ENCODE assay signal across 8 mouse cellular contexts in genomic region chr3:94581793-94582455, GRCm38 (mm10). TPM values are rescaled to one million over a fixed set of nuclear protein-coding genes. Genes with fewer than 3 reads are reported as not detected.
A peak's percentile ranks its signal among the peaks of the same experiment; 100 is the strongest.
DNase-seq lines count a peak whose midpoint lies in the region; ATAC-seq and TF ChIP-seq lines count a peak whose summit lies in the region.

No protein-coding gene starts in this region.

- peak overlapping the region; percentile 90 for H3K9ac ChIP-seq in hindbrain, embryonic 12.5 days

- peak overlapping the region; percentile 81 for H3K4me3 ChIP-seq in cerebellum, adult 2 months (replicated peaks; ENCODE audit: insufficient read depth, low read depth, low read length)
- H3K4me3 ChIP-seq in thymus, adult 2 months (ENCODE audit: control insufficient read depth, insufficient read depth, low read length): peak overlapping the region; percentile 79
- H3K4me3 ChIP-seq in hindbrain, embryonic 12.5 days: peak overlapping the region; percentile 82

- 1% methylated on average over 48 of the region's 48 CpGs for WGBS in cerebellum, adult 2 months
- 0% methylated on average over 44 of the region's 48 CpGs for WGBS in thymus, adult 2 months
- under 1% methylated on average over 45 of the region's 48 CpGs for WGBS in hindbrain, embryonic 12.5 days

- no peak for DNase-seq in cerebellum, adult 2 months
- no peak for DNase-seq in cerebellum, adult 9-11 months
- DNase-seq in thymus, adult 2 months: no peak
- DNase-seq in thymus, postnatal 25 days: no peak
- no peak for DNase-seq in right cerebral cortex, postnatal 25 days

- H3K4me2 ChIP-seq in hindbrain, embryonic 12.5 days (replicated peaks): peak overlapping the region; percentile 93

- ATAC-seq in hindbrain, embryonic 12.5 days (ENCODE audit: low FRiP score): peak; percentile 85
- peak; percentile 69 for ATAC-seq in megakaryocyte-erythroid progenitor cell, adult 5-6 weeks (replicated peaks; ENCODE audit: low FRiP score, low TSS enrichment, poor library complexity, severe bottlenecking)
- ATAC-seq in monocyte, adult 5-6 weeks (replicated peaks; ENCODE audit: insufficient number of reproducible peaks, low FRiP score, low TSS enrichment, poor library complexity, severe bottlenecking): no peak

- H3K36me3 ChIP-seq in thymus, adult 2 months (ENCODE audit: control insufficient read depth, insufficient read depth, low read length): no peaks in the 10 kb centered on the region
- H3K36me3 ChIP-seq in hindbrain, embryonic 12.5 days: no peaks in the 10 kb centered on the region

- peak overlapping the region; percentile 14 for H3K27ac ChIP-seq in cerebellum, adult 2 months (ENCODE audit: insufficient read depth, low read length)
- H3K27ac ChIP-seq in thymus, adult 2 months (ENCODE audit: control insufficient read depth, insufficient read depth, low read length): no peak overlapping the region
- H3K27ac ChIP-seq in hindbrain, embryonic 12.5 days: peak overlapping the region; percentile 91

- H3K9me3 ChIP-seq in hindbrain, embryonic 12.5 days (replicated peaks): no peaks in the 10 kb centered on the region

- no peak for TF ChIP-seq CTCF in cerebellum, adult 2 months (IDR thresholded peaks at IDR 0.05; ENCODE audit: borderline replicate concordance, insufficient read depth, low read depth, low read length)
- no peak for TF ChIP-seq CTCF in thymus, adult 2 months (IDR thresholded peaks at IDR 0.05; ENCODE audit: borderline replicate concordance, control insufficient read depth, extremely low read depth, insufficient read depth, low read length, poor library complexity)

- no peak for TF ChIP-seq POLR2A in cerebellum, adult 2 months (IDR thresholded peaks at IDR 0.05; ENCODE audit: borderline replicate concordance, insufficient read depth, low read length)
- TF ChIP-seq POLR2A in thymus, adult 2 months (IDR thresholded peaks at IDR 0.05; ENCODE audit: control insufficient read depth, extremely low read depth, insufficient read depth, low read length, poor library complexity): no peak

- H3K4me1 ChIP-seq in cerebellum, adult 2 months (ENCODE audit: control insufficient read depth, insufficient read depth, low read length): peaks cover 6% of the 10 kb centered on the region
- peaks cover 10% of the 10 kb centered on the region for H3K4me1 ChIP-seq in thymus, adult 2 months (replicated peaks; ENCODE audit: control insufficient read depth, insufficient read depth, low read length)
- H3K4me1 ChIP-seq in hindbrain, embryonic 12.5 days: peaks cover 19% of the 10 kb centered on the region

- H3K27me3 ChIP-seq in cerebellum, adult 2 months (ENCODE audit: control insufficient read depth, insufficient read depth, low read length): no peaks in the 10 kb centered on the region
- H3K27me3 ChIP-seq in thymus, adult 2 months (ENCODE audit: control insufficient read depth, insufficient read depth, low read length): no peaks in the 10 kb centered on the region
- H3K27me3 ChIP-seq in hindbrain, embryonic 12.5 days: no peaks in the 10 kb centered on the region

RNA-seq across cellular contexts. Expression of gene Snx27, which starts 0.6 kb away (rescaled TPM):
- 55.9 and 58.6 TPM in 2 replicates for polyA plus RNA-seq in cerebellum, adult 2 months (2012; rRNA removed)
- 13.9 and 15.5 TPM in 2 replicates for polyA plus RNA-seq in thymus, adult 2 months (2012; rRNA removed)
- 68.7 and 73.3 TPM in 2 replicates for polyA plus RNA-seq in hindbrain, embryonic 12.5 days (2016; fragmentation: Nextera tagmentation; extraction: Ambion mirVana)
- total RNA-seq in megakaryocyte-erythroid progenitor cell, adult 5-6 weeks (2014; fragmentation: Nextera tagmentation): 24.2 and 45.2 TPM in 2 replicates
- 30.2 and 30.5 TPM in 2 replicates for total RNA-seq in megakaryocyte-erythroid progenitor cell, adult 5-6 weeks (2017)
- 28.7 to 47.9 TPM (median 47.5 TPM) in 3 replicates for total RNA-seq in monocyte, adult 5-6 weeks (2017)
